Mouse (Mus musculus): ENCODE results near the gene Hoxb5. TPM values are rescaled to one million over a fixed set of nuclear protein-coding genes. Genes with fewer than 3 reads are reported as not detected.

The Hoxb5 gene
- polyA plus RNA-seq, 1 experiment from 2014 or later, result not detected

DNA sequence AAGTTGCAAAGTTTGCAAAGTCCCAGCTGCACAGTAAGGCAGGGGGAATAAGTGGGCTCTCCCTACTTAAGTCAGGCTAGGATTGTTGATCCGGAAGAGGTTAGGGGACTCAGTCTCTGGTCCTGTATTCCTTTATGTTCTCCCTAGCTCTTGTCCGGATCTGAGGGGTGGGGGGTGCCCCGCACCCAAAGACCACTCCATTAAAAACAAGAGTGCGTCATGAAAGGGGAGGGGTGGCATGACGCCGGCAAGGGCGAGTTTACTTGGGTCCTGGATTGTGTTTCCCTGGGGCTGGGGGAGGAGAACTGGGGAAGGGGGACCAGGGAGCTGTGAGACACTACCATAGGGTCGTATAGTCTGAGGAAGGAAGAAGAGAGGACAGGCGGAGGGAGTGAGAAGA lies 3.4 kb upstream of the Hoxb5 start:
- H3K4me2 ChIP-seq (ENCODE audit: low read length), result no peak overlapping the region
- no peaks in the 10 kb centered on the region; the same call in 1 of the 2 replicates for H3K4me1 ChIP-seq (replicated peaks; ENCODE audit: control insufficient read depth, insufficient read depth, low read length)
- no peak for ATAC-seq
- no peak overlapping the region for H3K27ac ChIP-seq (ENCODE audit: low read length)
- H3K36me3 ChIP-seq (ENCODE audit: control insufficient read depth, insufficient read depth), result no peaks in the 10 kb centered on the region
- 2% methylated on average over 9 of the region's 9 CpGs for WGBS
- peaks cover 97% of the 10 kb centered on the region for H3K27me3 ChIP-seq (replicated peaks; ENCODE audit: control insufficient read depth, insufficient read depth, low read length)
- no peak overlapping the region for H3K4me3 ChIP-seq (replicated peaks; ENCODE audit: low read length)
- no peaks in the 10 kb centered on the region for H3K9me3 ChIP-seq (ENCODE audit: control insufficient read depth, low read length)
- H3K9ac ChIP-seq (replicated peaks; ENCODE audit: low read depth, low read length), result no peak overlapping the region

DNA sequence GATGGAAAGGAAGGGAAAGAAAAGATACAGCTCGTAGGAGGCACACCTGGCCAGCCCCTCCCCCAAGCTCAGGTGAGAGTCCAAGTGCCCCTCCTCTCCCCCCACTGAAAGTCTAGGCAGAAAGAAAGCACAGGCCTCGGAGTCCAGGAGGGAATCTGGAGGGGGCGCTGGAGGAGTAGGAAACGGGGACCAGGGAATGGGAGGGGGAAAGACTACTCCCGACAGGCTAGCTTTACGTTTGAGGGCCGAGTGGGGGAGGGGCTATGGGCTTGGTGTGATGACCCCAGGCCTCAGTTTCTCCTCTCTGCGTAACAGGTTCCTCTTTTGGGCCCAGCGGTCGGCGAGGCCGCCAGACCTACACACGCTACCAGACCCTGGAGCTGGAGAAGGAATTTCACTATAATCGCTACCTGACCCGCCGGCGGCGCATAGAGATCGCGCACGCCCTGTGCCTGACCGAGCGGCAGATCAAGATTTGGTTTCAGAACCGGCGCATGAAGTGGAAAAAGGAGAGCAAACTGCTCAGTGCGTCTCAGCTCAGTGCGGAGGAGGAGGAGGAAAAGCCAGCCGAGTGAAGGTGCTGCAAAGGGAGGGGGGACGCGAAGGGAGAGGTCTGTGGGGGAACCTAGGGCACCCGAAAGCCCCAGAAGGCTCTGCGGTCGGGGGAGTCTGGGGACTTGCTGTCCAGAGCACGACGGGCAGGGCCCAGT lies 2.6 kb upstream of the Hoxb5 start:
- Histone ChIP-seq H3K9me3 (ENCODE audit: control insufficient read depth, low read length) (no peaks in the 10 kb centered on the region), H3K4me2 (ENCODE audit: low read length) (no peak overlapping the region), H3K4me3 (replicated peaks; ENCODE audit: low read length) (no peak overlapping the region), H3K36me3 (ENCODE audit: control insufficient read depth, insufficient read depth) (no peaks in the 10 kb centered on the region), H3K4me1 (replicated peaks; ENCODE audit: control insufficient read depth, insufficient read depth, low read length) (no peaks in the 10 kb centered on the region; the same call in 1 of the 2 replicates), H3K27me3 (replicated peaks; ENCODE audit: control insufficient read depth, insufficient read depth, low read length) (peaks cover 97% of the 10 kb centered on the region), H3K9ac (replicated peaks; ENCODE audit: low read depth, low read length) (no peak overlapping the region), H3K27ac (ENCODE audit: low read length) (no peak overlapping the region)
- 1% methylated on average over 35 of the region's 35 CpGs for WGBS
- ATAC-seq, result no peak

DNA sequence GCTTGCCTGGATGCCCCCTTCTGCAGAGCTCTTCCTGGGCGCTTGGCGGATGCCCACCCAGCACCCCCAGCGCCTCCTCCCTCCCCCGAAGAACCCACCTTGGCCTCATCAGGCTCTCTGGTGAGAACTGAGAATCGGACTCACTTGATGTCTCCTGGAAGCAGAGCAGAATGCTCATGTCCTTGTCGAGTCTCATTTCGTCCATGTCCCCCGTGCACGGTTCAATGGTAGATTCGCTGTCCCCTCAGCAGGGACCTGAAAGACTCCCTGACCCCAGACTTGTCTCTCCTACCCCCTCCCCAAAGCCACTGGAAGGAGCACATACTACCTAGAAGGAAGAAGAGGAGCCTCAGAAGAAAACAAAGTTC lies 2.1 kb upstream of the Hoxb5 start:
- no peak overlapping the region for H3K27ac ChIP-seq (ENCODE audit: low read length)
- H3K9ac ChIP-seq (replicated peaks; ENCODE audit: low read depth, low read length), result no peak overlapping the region
- no peak overlapping the region for H3K4me3 ChIP-seq (replicated peaks; ENCODE audit: low read length)
- ATAC-seq, result no peak
- no peak overlapping the region for H3K4me2 ChIP-seq (ENCODE audit: low read length)
- peaks cover 97% of the 10 kb centered on the region for H3K27me3 ChIP-seq (replicated peaks; ENCODE audit: control insufficient read depth, insufficient read depth, low read length)
- no peaks in the 10 kb centered on the region for H3K9me3 ChIP-seq (ENCODE audit: control insufficient read depth, low read length)
- no peaks in the 10 kb centered on the region for H3K36me3 ChIP-seq (ENCODE audit: control insufficient read depth, insufficient read depth)
- H3K4me1 ChIP-seq (replicated peaks; ENCODE audit: control insufficient read depth, insufficient read depth, low read length), result no peaks in the 10 kb centered on the region; the same call in 1 of the 2 replicates
- 4% methylated on average over 10 of the region's 10 CpGs for WGBS

DNA sequence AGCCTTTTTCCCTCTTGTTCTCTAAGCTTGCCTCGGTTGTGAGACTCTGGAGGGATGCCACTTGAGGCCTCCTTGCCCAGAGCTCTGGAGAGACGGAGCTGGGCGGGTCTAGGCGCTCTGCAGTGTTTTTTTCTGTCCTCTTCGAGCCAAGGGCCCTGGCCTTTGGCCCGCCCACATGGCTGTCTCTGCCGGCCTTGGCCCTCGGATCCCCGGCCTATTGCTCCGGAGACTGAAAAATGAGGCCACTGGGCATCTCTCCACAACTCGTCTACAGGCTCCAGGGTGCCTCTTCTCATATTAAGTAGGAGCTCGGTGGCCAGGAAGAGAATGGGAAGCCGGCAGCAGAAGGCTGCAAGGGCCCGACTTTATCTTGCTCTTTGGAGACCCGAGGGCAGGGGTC lies 1.3 kb upstream of the Hoxb5 start:
- H3K27me3 ChIP-seq (replicated peaks; ENCODE audit: control insufficient read depth, insufficient read depth, low read length), result peaks cover 97% of the 10 kb centered on the region
- no peak overlapping the region for H3K9ac ChIP-seq (replicated peaks; ENCODE audit: low read depth, low read length)
- H3K27ac ChIP-seq (ENCODE audit: low read length), result no peak overlapping the region
- H3K4me2 ChIP-seq (ENCODE audit: low read length), result no peak overlapping the region
- no peak for ATAC-seq
- H3K36me3 ChIP-seq (ENCODE audit: control insufficient read depth, insufficient read depth), result no peaks in the 10 kb centered on the region
- no peaks in the 10 kb centered on the region; the same call in 1 of the 2 replicates for H3K4me1 ChIP-seq (replicated peaks; ENCODE audit: control insufficient read depth, insufficient read depth, low read length)
- no peaks in the 10 kb centered on the region for H3K9me3 ChIP-seq (ENCODE audit: control insufficient read depth, low read length)
- WGBS, result 2% methylated on average over 15 of the region's 15 CpGs
- H3K4me3 ChIP-seq (replicated peaks; ENCODE audit: low read length), result no peak overlapping the region

DNA sequence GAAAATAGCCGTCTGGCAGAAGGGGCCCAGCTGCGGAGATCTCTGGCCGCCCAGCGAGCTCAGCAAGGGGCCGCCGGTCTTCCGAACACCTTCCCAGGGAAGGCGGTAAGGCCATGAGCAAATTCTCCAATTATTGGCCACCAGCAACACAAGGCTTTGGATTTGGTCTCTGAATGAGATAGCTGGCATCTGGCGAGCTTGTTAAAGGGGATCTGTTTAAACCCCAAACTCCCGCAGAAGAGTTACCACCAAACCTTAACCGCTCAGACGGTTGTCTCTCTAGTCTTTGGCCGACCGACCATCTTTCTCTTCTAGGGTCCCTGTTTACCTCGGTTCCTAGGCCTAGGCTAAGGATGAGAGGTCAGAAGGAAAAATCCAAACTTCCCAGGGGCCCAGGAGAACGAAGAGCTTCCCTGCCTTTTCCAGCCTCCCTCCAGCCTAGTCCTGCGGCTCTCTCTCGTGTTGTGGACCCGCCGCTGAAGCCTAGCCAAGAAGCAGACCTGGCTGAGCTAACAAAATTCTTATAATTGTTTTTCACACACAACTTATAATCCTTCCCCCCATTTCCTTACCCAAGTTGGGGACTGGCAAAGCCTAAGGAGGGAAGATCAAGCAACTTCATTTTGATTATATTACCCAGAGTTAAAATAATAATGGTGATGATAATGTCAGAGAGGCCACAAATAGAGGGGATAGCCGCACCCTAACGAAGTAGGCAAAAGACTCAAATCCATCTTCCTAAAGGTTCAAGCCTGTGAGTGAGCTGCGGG lies 570 bp upstream of the Hoxb5 start:
- no peaks in the 10 kb centered on the region for H3K9me3 ChIP-seq (ENCODE audit: control insufficient read depth, low read length)
- ATAC-seq, result no peak
- WGBS, result 3% methylated on average over 23 of the region's 23 CpGs
- no peak overlapping the region for H3K4me3 ChIP-seq (replicated peaks; ENCODE audit: low read length)
- peaks cover 97% of the 10 kb centered on the region for H3K27me3 ChIP-seq (replicated peaks; ENCODE audit: control insufficient read depth, insufficient read depth, low read length)
- no peaks in the 10 kb centered on the region for H3K36me3 ChIP-seq (ENCODE audit: control insufficient read depth, insufficient read depth)
- no peak overlapping the region for H3K9ac ChIP-seq (replicated peaks; ENCODE audit: low read depth, low read length)
- H3K4me1 ChIP-seq (replicated peaks; ENCODE audit: control insufficient read depth, insufficient read depth, low read length), result no peaks in the 10 kb centered on the region; the same call in 1 of the 2 replicates
- H3K27ac ChIP-seq (ENCODE audit: low read length), result no peak overlapping the region
- H3K4me2 ChIP-seq (ENCODE audit: low read length), result no peak overlapping the region

DNA sequence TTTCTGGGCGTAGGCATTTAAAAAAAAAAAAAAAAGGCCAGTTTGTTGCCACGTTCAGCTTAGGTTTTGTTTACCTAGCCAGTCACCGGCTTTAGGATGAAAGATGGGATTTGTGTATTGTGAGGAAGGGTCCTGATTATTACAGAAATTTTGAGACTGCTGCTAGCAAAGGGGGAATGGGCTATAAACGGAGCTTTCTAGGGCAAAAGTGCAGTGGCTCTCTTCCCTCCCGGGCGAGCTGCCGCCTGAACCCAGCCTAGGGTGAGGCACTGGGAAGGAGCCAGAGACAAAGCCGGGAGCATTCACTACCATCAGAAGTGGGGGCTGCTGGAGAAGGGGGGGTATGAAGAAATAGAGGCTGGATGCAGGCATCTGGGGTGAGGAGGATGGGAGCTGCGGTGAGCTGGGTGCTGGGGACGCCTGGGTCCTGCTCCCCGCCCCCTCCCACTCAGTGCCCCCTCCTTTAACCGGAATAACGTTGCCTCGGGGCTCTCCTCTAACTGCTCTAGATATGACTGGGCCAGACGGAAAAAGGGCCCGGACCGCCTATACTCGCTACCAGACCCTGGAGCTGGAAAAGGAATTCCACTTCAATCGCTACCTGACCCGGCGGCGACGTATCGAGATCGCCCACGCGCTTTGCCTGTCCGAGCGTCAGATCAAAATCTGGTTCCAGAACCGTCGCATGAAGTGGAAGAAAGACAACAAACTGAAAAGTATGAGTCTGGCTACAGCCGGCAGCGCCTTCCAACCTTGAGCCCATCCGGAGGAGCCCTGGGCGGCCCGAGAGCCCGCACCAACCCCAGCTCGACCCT lies 1.5 kb downstream of the Hoxb5 start:
- no peaks in the 10 kb centered on the region; the same call in 1 of the 2 replicates for H3K4me1 ChIP-seq (replicated peaks; ENCODE audit: control insufficient read depth, insufficient read depth, low read length)
- no peak overlapping the region for H3K9ac ChIP-seq (replicated peaks; ENCODE audit: low read depth, low read length)
- H3K9me3 ChIP-seq (ENCODE audit: control insufficient read depth, low read length), result no peaks in the 10 kb centered on the region
- no peak overlapping the region for H3K4me2 ChIP-seq (ENCODE audit: low read length)
- peaks cover 100% of the 10 kb centered on the region for H3K27me3 ChIP-seq (replicated peaks; ENCODE audit: control insufficient read depth, insufficient read depth, low read length)
- 2% methylated on average over 37 of the region's 38 CpGs for WGBS
- no peak overlapping the region for H3K4me3 ChIP-seq (replicated peaks; ENCODE audit: low read length)
- H3K36me3 ChIP-seq (ENCODE audit: control insufficient read depth, insufficient read depth), result no peaks in the 10 kb centered on the region
- H3K27ac ChIP-seq (ENCODE audit: low read length), result no peak overlapping the region
- no peak for ATAC-seq

DNA sequence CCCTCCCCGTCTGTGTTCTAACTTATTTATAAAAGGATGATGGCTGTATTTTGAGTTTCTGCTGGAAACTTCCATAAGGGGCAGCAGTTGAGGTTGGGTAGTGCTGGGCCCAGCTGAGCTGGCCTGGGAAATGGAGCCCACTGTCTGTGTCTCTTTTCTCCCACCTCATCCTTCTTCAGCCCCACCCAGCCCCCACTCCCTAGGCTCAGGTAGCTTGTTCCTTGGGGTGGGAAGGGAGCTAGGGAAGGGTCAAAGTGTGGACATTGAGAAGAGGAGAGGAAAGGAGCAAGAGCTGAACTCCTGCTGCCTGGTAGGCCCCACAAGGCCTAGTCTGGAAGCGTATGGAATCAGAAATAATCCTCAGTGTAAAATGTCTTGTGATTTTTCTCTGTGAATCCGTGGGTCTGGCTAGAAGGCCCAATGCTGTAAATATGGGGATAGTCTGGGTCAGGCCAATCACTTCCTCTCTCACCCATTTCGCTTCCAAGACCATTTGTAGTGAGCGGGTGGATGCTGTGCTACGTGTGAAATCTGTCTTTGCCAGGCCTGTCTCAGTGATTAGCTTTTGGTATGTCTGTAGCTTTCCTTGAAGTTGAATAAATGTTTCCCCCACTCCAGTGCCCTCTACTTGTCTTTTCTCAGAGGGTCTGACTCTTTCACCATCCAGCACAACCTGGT lies 2.5 kb downstream of the Hoxb5 start:
- H3K4me2 ChIP-seq (ENCODE audit: low read length), result no peak overlapping the region
- 25% methylated on average over 6 of the region's 6 CpGs for WGBS
- no peaks in the 10 kb centered on the region for H3K9me3 ChIP-seq (ENCODE audit: control insufficient read depth, low read length)
- no peaks in the 10 kb centered on the region; the same call in 1 of the 2 replicates for H3K4me1 ChIP-seq (replicated peaks; ENCODE audit: control insufficient read depth, insufficient read depth, low read length)
- no peak overlapping the region for H3K4me3 ChIP-seq (replicated peaks; ENCODE audit: low read length)
- H3K27ac ChIP-seq (ENCODE audit: low read length), result no peak overlapping the region
- no peaks in the 10 kb centered on the region for H3K36me3 ChIP-seq (ENCODE audit: control insufficient read depth, insufficient read depth)
- H3K9ac ChIP-seq (replicated peaks; ENCODE audit: low read depth, low read length), result no peak overlapping the region
- peaks cover 100% of the 10 kb centered on the region for H3K27me3 ChIP-seq (replicated peaks; ENCODE audit: control insufficient read depth, insufficient read depth, low read length)
- no peak for ATAC-seq

DNA sequence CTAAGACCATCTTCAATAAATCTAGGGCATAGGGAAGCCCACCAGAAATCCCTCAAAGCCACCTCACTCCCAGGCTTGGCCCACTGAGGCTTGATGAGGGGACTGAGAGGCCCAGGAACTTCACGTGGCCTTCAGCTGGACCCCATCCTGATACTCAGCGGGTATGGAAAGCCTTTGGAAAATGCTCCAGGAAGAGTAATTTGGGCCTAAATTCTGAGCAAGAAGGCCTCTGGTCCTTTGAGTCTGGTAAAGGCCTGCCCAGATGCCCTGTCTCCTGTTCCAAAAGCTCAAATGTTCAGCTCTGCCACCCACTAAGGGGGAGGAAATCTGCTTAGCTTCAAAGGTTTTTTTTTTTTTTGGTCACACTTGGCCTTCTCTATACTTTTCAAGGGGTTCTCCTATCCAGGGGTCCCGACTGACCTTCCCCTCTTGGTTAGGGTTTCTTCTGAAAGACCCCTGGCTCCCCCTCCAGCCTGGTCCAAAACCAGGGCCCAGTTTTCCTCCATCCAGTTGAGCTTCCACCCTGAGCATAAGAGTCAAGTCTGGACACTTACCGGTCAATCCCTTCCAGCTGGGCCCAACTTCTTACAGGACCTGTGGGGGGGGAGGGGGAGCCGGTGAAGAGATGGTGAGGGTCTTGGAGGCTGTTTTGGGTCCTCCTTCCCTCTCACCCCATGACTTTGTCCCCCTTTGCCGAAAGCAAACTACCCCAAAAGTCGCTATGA lies 3.2 kb downstream of the Hoxb5 start:
- H3K9ac ChIP-seq (replicated peaks; ENCODE audit: low read depth, low read length), result no peak overlapping the region
- no peak overlapping the region for H3K27ac ChIP-seq (ENCODE audit: low read length)
- no peak for ATAC-seq
- no peaks in the 10 kb centered on the region for H3K9me3 ChIP-seq (ENCODE audit: control insufficient read depth, low read length)
- 7% methylated on average over 7 of the region's 7 CpGs for WGBS
- peaks cover 100% of the 10 kb centered on the region for H3K27me3 ChIP-seq (replicated peaks; ENCODE audit: control insufficient read depth, insufficient read depth, low read length)
- no peak overlapping the region for H3K4me2 ChIP-seq (ENCODE audit: low read length)
- H3K36me3 ChIP-seq (ENCODE audit: control insufficient read depth, insufficient read depth), result no peaks in the 10 kb centered on the region
- H3K4me1 ChIP-seq (replicated peaks; ENCODE audit: control insufficient read depth, insufficient read depth, low read length), result no peaks in the 10 kb centered on the region; the same call in 1 of the 2 replicates
- H3K4me3 ChIP-seq (replicated peaks; ENCODE audit: low read length), result no peak overlapping the region
